Mouse (Mus musculus) stomach, embryonic 16.5 days (tissue): ENCODE data around the gene Bckdk. TPM values are rescaled to one million over a fixed set of nuclear protein-coding genes. Genes with fewer than 3 reads are reported as not detected.

ENCODE experiments used
- ATAC-seq: fragments of 200-750 bp; cut with Nextera tagmentation; 2 replicates; pipeline ENCODE4 v1.8.0; 2017; ENCODE audit warnings: moderate number of reproducible peaks, moderate TSS enrichment; ENCODE audit not compliant: insufficient read depth, low FRiP score
- H3K27ac ChIP-seq: fragments of 300-500 bp; sonication (generic); 2 replicates; pipeline ENCODE4 v1.5.1; 2014; ENCODE audit warnings: low read length
- H3K27me3 ChIP-seq: fragments of 300-500 bp; sonication (generic); 2 replicates; pipeline ENCODE4 v1.6.1; 2014; ENCODE audit warnings: low read length, control low read depth, mixed read lengths; ENCODE audit not compliant: control insufficient read depth, insufficient read depth
- H3K36me3 ChIP-seq: fragments of 300-500 bp; sonication (generic); 2 replicates; pipeline ENCODE4 v1.6.1; 2014; ENCODE audit warnings: low read length; ENCODE audit not compliant: control insufficient read depth, insufficient read depth
- H3K4me1 ChIP-seq: fragments of 300-500 bp; sonication (generic); 2 replicates; pipeline ENCODE4 v1.6.1; 2014; ENCODE audit warnings: low read length, control low read depth, mixed read lengths; ENCODE audit not compliant: control insufficient read depth, insufficient read depth
- H3K4me2 ChIP-seq: fragments of 300-500 bp; sonication (generic); 2 replicates; pipeline ENCODE4 v1.6.1; 2014; ENCODE audit warnings: low read depth, low read length, mixed read lengths
- H3K4me3 ChIP-seq: fragments of 300-500 bp; sonication (generic); replicated peaks from 2 replicates; pipeline ENCODE4 v1.5.1; 2014; ENCODE audit warnings: mild to moderate bottlenecking, low read length
- H3K9ac ChIP-seq: fragments of 300-500 bp; sonication (generic); 2 replicates; pipeline ENCODE4 v1.6.1; 2014; ENCODE audit warnings: low read length
- H3K9me3 ChIP-seq: fragments of 300-500 bp; sonication (generic); replicated peaks from 2 replicates; pipeline ENCODE4 v1.6.1; 2016; ENCODE audit warnings: low read length, control low read depth; ENCODE audit not compliant: control insufficient read depth
- WGBS: fragments of 180-500 bp; shearing (Covaris S2); extraction: QIAGEN DNeasy Blood & Tissue Kit; methylation state at CpG from one replicate; pipeline ENCODE4 v1.1.7; 2014; 5-methylcytosine and 5-hydroxymethylcytosine counted together
- polyA plus RNA-seq: library from polyadenylated mRNA; unstranded; fragments of >200 nt; fragmentation: Nextera tagmentation; extraction: Ambion mirVana; gene quantifications from 2 replicates; pipeline ENCODE4 v1.2.1, GENCODE M21; 2015

The Bckdk gene
- polyA plus RNA-seq, 1 experiment from 2014 or later, result 134 TPM

- H3K4me2 ChIP-seq, result no peak overlapping the region
- ATAC-seq, result no peak
- H3K4me1 ChIP-seq, result no peaks in the 10 kb centered on the region
- no peak overlapping the region for H3K4me3 ChIP-seq
- WGBS, result 36% methylated on average over 13 of the region's 13 CpGs
- H3K9ac ChIP-seq, result no peak overlapping the region
- H3K27me3 ChIP-seq, result no peaks in the 10 kb centered on the region
- no peaks in the 10 kb centered on the region for H3K36me3 ChIP-seq
- no peaks in the 10 kb centered on the region for H3K9me3 ChIP-seq
- H3K27ac ChIP-seq, result no peak overlapping the region
Measured at GRCm38 (mm10) chr7:127952864-127953581, 49.1 kb downstream of the Bckdk start.

GRCm38 (mm10) chr7:127959364-127959763 lies 55.5 kb downstream of the Bckdk start:
- H3K9me3 ChIP-seq, result no peaks in the 10 kb centered on the region
- no peaks in the 10 kb centered on the region for H3K27me3 ChIP-seq
- no peaks in the 10 kb centered on the region for H3K36me3 ChIP-seq
- no peak overlapping the region for H3K4me2 ChIP-seq
- H3K4me1 ChIP-seq, result no peaks in the 10 kb centered on the region
- no peak overlapping the region for H3K4me3 ChIP-seq
- no peak for ATAC-seq
- H3K27ac ChIP-seq, result no peak overlapping the region
- WGBS, result 54% methylated on average over 5 of the region's 5 CpGs
- H3K9ac ChIP-seq, result no peak overlapping the region

Other genes with a start within 250 kb of the Bckdk start
- gene Bcl7c, start 195.1 kb upstream of the Bckdk start, polyA plus RNA-seq, result 26.2 and 33.1 TPM in 2 replicates
- 8.1 and 10.3 TPM in 2 replicates for gene Ctf1, start 191.3 kb upstream of the Bckdk start, polyA plus RNA-seq
- 0.21 and 0.22 TPM in 2 replicates for gene Ctf2, start 171.9 kb upstream of the Bckdk start, polyA plus RNA-seq
- gene Fbxl19, start 159.5 kb upstream of the Bckdk start, polyA plus RNA-seq, result 2.8 and 3.2 TPM in 2 replicates
- 26.7 and 29.0 TPM in 2 replicates for gene Orai3, start 134.3 kb upstream of the Bckdk start, polyA plus RNA-seq
- gene Setd1a, start 127.4 kb upstream of the Bckdk start, polyA plus RNA-seq, result 10.5 and 16.4 TPM in 2 replicates
- not detected in 2 replicates for gene Gm49388, start 118.5 kb upstream of the Bckdk start, polyA plus RNA-seq
- 35.2 and 36.1 TPM in 2 replicates for gene Hsd3b7, start 103.5 kb upstream of the Bckdk start, polyA plus RNA-seq
- 43.1 and 48.6 TPM in 2 replicates for gene Stx4a, start 79.8 kb upstream of the Bckdk start, polyA plus RNA-seq
- gene Stx1b, start 79.5 kb upstream of the Bckdk start, polyA plus RNA-seq, result 2.9 and 3.6 TPM in 2 replicates
- gene Zfp646, start 27.9 kb upstream of the Bckdk start, polyA plus RNA-seq, result 9.9 and 11.2 TPM in 2 replicates
- gene Zfp668, start 27.3 kb upstream of the Bckdk start, polyA plus RNA-seq, result 11.5 and 11.9 TPM in 2 replicates
- gene Prss53, start 13.1 kb upstream of the Bckdk start, polyA plus RNA-seq, result 1.7 and 1.8 TPM in 2 replicates
- not detected in 2 replicates for gene Gm21974, start 8.6 kb upstream of the Bckdk start, polyA plus RNA-seq
- 179 and 184 TPM in 2 replicates for gene Vkorc1, start 8.5 kb upstream of the Bckdk start, polyA plus RNA-seq
- gene Kat8, start 8.4 kb downstream of the Bckdk start, polyA plus RNA-seq, result 27.6 and 29.2 TPM in 2 replicates
- 63.8 and 78.8 TPM in 2 replicates for gene Prss8, start 26.0 kb downstream of the Bckdk start, polyA plus RNA-seq
- gene Prss36, start 42.6 kb downstream of the Bckdk start, polyA plus RNA-seq, result 10.7 and 11.7 TPM in 2 replicates
- 204 and 234 TPM in 2 replicates for gene Fus, start 63.4 kb downstream of the Bckdk start, polyA plus RNA-seq
- 179 and 188 TPM in 2 replicates for gene Pycard, start 89.8 kb downstream of the Bckdk start, polyA plus RNA-seq
- 0.39 and 1.9 TPM in 2 replicates for gene Trim72, start 99.9 kb downstream of the Bckdk start, polyA plus RNA-seq
- gene Itgam, start 158.6 kb downstream of the Bckdk start, polyA plus RNA-seq, result 4.1 and 4.3 TPM in 2 replicates
- 0.04 TPM in 1 of 2 replicates, not detected in the other for gene Gm49368, start 158.6 kb downstream of the Bckdk start, polyA plus RNA-seq
- gene Itgax, start 225.5 kb downstream of the Bckdk start, polyA plus RNA-seq, result 0.27 and 0.72 TPM in 2 replicates